Mouse (Mus musculus) MEL (cell line): ENCODE data around the gene Rassf3.

ENCODE experiments used
- BHLHE40 ChIP-seq: IDR thresholded peaks from 2 replicates; pipeline ENCODE4 v1.6.1; 2012; ENCODE audit warnings: low read depth, mild to moderate bottlenecking, inconsistent platforms, low read length, improper control_type of control experiment, borderline replicate concordance
- CTCF ChIP-seq, 3 experiments: IDR thresholded peaks in 2 of 3; conservative IDR thresholded peaks in 1 of 3; 2 replicates each; pipeline ENCODE4 v1.5.1; 2011 to 2012; ENCODE audit warnings: low read length in 3 of 3, low read depth in 2 of 3, mild to moderate bottlenecking in 2 of 3, improper control_type of control experiment in 1 of 3, inconsistent platforms in 1 of 3, mixed read lengths in 1 of 3, moderate library complexity in 1 of 3; ENCODE audit not compliant: control insufficient read depth in 1 of 3, insufficient read depth in 1 of 3, poor library complexity in 1 of 3, severe bottlenecking in 1 of 3
- MEF2A ChIP-seq: IDR thresholded peaks from 2 replicates; pipeline ENCODE4 v1.6.1; 2014; ENCODE audit warnings: low read depth, mild to moderate bottlenecking, inconsistent platforms, low read length, improper control_type of control experiment; ENCODE audit not compliant: poor library complexity, insufficient replicate concordance, severe bottlenecking; ENCODE audit errors: extremely low read depth
- ZKSCAN1 ChIP-seq: IDR thresholded peaks from 2 replicates; pipeline ENCODE4 v1.6.1; 2012; ENCODE audit warnings: low read depth, mild to moderate bottlenecking, inconsistent platforms, low read length, improper control_type of control experiment, moderate library complexity

DNA sequence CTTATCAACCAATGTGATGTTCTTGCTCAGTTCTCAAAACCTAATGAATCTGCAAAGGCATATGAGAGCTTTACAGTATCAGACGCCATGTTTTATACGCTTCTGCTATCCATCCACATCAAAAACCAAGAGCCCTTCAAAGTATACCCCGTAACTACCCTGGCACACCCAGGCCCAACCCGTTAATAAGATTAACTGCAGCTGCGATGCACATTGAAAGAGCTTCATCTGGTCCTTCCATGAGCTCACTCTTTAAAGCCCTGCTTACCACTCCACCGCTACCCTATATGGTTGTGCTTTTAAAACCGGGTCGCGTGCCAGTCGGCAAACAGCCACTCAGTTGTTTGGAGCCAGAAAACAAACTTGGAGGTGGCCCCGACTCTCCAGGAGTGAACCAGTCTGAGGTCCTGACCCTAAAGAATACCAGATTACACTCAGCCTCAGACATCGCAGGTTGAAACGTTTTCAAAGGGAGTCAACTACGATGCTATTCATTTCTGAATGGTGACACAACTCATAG is 50.6 kb downstream of the Rassf3 start:
- TF ChIP-seq CTCF (IDR thresholded peaks at IDR 0.05 in 2 of 3, conservative IDR thresholded peaks at IDR 0.05 in 1 of 3; ENCODE audit: control insufficient read depth in 1 of 3, insufficient read depth in 1 of 3, low read depth in 2 of 3, low read length in 3 of 3, poor library complexity in 1 of 3, severe bottlenecking in 1 of 3) (no peak), MEF2A (no peak), BHLHE40 (no peak), ZKSCAN1 (no peak)
